Mouse (Mus musculus) neural tube, embryonic 11.5 days (tissue): ENCODE measurements around the gene Gpr55. TPM values are rescaled to one million over a fixed set of nuclear protein-coding genes. Genes with fewer than 3 reads are reported as not detected.

Source experiments
- ATAC-seq: fragments of 200-750 bp; cut with Nextera tagmentation; 2 replicates; pipeline ENCODE4 v1.8.0; 2017; ENCODE audit warnings: moderate number of reproducible peaks, mild to moderate bottlenecking, moderate TSS enrichment, moderate library complexity; ENCODE audit not compliant: insufficient read depth, low FRiP score, low TSS enrichment
- DNase-seq: peaks from one replicate; pipeline ENCODE4 v3.0.0-alpha.2; 2015; ENCODE audit warnings: low spot score
- H3K27ac ChIP-seq: fragments of 300-500 bp; sonication (generic); 2 replicates; pipeline ENCODE4 v1.5.1; 2014; ENCODE audit warnings: low read depth, mild to moderate bottlenecking, low read length
- H3K27me3 ChIP-seq: fragments of 300-500 bp; sonication (generic); 2 replicates; pipeline ENCODE4 v1.6.1; 2014; ENCODE audit warnings: mild to moderate bottlenecking, low read length, mixed read lengths; ENCODE audit not compliant: control insufficient read depth, insufficient read depth
- H3K36me3 ChIP-seq: fragments of 300-500 bp; sonication (generic); 2 replicates; pipeline ENCODE4 v1.6.1; 2014; ENCODE audit warnings: mild to moderate bottlenecking, low read length, moderate library complexity, mixed read lengths; ENCODE audit not compliant: control insufficient read depth, insufficient read depth
- H3K4me1 ChIP-seq: fragments of 300-500 bp; sonication (generic); 2 replicates; pipeline ENCODE4 v1.6.1; 2014; ENCODE audit warnings: low read length, mixed read lengths; ENCODE audit not compliant: control insufficient read depth, insufficient read depth
- H3K4me2 ChIP-seq: fragments of 300-500 bp; sonication (generic); 2 replicates; pipeline ENCODE4 v1.6.1; 2014; ENCODE audit warnings: low read depth, mild to moderate bottlenecking, moderate library complexity
- H3K4me3 ChIP-seq: fragments of 300-500 bp; sonication (generic); 2 replicates; pipeline ENCODE4 v1.5.1; 2014; ENCODE audit warnings: low read depth, low read length
- H3K9ac ChIP-seq: fragments of 300-500 bp; sonication (generic); 2 replicates; pipeline ENCODE4 v1.6.1; 2014; ENCODE audit warnings: mild to moderate bottlenecking, low read length
- H3K9me3 ChIP-seq: fragments of 300-500 bp; sonication (generic); 2 replicates; pipeline ENCODE4 v1.6.1; 2016; ENCODE audit warnings: low read length; ENCODE audit not compliant: control insufficient read depth
- WGBS: fragments of 180-500 bp; shearing (Covaris S2); extraction: QIAGEN DNeasy Blood & Tissue Kit; methylation state at CpG from one replicate; pipeline ENCODE4 v1.1.7; 2014; 5-methylcytosine and 5-hydroxymethylcytosine counted together
- polyA plus RNA-seq: library from polyadenylated mRNA; unstranded; fragments of >200 nt; fragmentation: Nextera tagmentation; extraction: Ambion mirVana; gene quantifications from 2 replicates; pipeline ENCODE4 v1.2.1, GENCODE M21; 2014

Gpr55 gene
- polyA plus RNA-seq, 1 experiment from 2014 or later: not detected

- WGBS: 86% methylated on average over 1 of the region's 1 CpGs
- H3K9ac ChIP-seq: no peak overlapping the region
- DNase-seq (no peak), ATAC-seq (no peak)
- H3K9me3 ChIP-seq: no peaks in the 10 kb centered on the region
- no peaks in the 10 kb centered on the region for H3K27me3 ChIP-seq
- H3K4me1 ChIP-seq: no peaks in the 10 kb centered on the region
- H3K36me3 ChIP-seq: no peaks in the 10 kb centered on the region
- no peak overlapping the region for H3K4me3 ChIP-seq
- no peak overlapping the region for H3K27ac ChIP-seq
- H3K4me2 ChIP-seq: no peak overlapping the region
Measured at GRCm38 (mm10) chr1:85969081-85969480, 8.3 kb upstream of the Gpr55 start.

DNA sequence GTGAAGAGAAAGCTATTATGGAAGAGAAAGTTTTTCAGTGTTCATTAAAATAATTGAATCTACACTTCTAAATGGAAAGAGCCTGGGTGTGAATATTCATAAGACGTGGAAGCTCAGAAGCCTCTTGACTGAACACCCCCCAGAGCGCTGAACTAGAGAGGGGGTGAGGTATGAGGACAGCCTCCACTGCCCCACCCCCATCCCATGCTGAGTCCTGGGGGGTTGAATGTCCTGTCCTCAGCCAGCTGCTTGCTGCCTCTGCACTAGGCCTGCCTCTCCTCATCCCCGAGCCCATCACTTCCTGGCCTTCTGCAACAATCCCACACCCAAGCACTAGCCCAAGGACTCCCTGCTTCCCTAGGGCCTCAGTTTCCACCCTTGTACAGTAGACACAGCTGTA is 5.0 kb upstream of the Gpr55 start:
- no peak overlapping the region for H3K9ac ChIP-seq
- H3K9me3 ChIP-seq: no peaks in the 10 kb centered on the region
- H3K36me3 ChIP-seq: no peaks in the 10 kb centered on the region
- DNase-seq (no peak), ATAC-seq (no peak)
- 66% methylated on average over 3 of the region's 3 CpGs for WGBS
- H3K4me1 ChIP-seq: no peaks in the 10 kb centered on the region
- H3K27me3 ChIP-seq: no peaks in the 10 kb centered on the region
- no peak overlapping the region for H3K27ac ChIP-seq
- no peak overlapping the region for H3K4me2 ChIP-seq
- no peak overlapping the region for H3K4me3 ChIP-seq

- ATAC-seq (no peak), DNase-seq (no peak)
- Histone ChIP-seq H3K4me1 (no peaks in the 10 kb centered on the region), H3K27ac (no peak overlapping the region), H3K9ac (no peak overlapping the region), H3K4me3 (no peak overlapping the region), H3K36me3 (no peaks in the 10 kb centered on the region), H3K9me3 (no peaks in the 10 kb centered on the region), H3K27me3 (no peaks in the 10 kb centered on the region), H3K4me2 (no peak overlapping the region)
- WGBS: 88% methylated on average over 3 of the region's 3 CpGs
Measured at GRCm38 (mm10) chr1:85962081-85962480, 1.3 kb upstream of the Gpr55 start.

DNA sequence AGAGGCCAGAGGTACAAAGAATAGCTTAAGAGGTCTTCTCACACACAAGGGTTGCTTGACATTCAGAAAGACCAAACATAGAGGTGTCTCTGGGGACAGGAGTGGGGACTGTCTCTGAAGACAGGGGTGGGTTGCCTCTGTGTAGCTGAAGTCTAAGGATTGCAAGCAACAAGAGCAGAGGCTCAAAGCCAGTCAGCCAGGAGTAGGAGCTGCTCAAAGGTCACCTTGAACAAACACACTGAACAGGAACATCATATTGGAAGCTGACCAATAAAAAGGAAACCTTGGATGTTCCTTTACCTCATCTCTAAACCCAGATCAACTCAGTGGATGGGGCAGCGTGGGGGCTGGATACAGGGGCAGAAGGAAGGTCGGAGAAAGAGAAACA is 924 bp downstream of the Gpr55 start:
- Histone ChIP-seq H3K9ac (no peak overlapping the region), H3K9me3 (no peaks in the 10 kb centered on the region), H3K4me1 (no peaks in the 10 kb centered on the region), H3K27ac (no peak overlapping the region), H3K4me2 (no peak overlapping the region), H3K36me3 (no peaks in the 10 kb centered on the region), H3K27me3 (no peaks in the 10 kb centered on the region), H3K4me3 (no peak overlapping the region)
- no peak for DNase-seq
- no peak for ATAC-seq
- 79% methylated on average over 2 of the region's 2 CpGs for WGBS

DNA sequence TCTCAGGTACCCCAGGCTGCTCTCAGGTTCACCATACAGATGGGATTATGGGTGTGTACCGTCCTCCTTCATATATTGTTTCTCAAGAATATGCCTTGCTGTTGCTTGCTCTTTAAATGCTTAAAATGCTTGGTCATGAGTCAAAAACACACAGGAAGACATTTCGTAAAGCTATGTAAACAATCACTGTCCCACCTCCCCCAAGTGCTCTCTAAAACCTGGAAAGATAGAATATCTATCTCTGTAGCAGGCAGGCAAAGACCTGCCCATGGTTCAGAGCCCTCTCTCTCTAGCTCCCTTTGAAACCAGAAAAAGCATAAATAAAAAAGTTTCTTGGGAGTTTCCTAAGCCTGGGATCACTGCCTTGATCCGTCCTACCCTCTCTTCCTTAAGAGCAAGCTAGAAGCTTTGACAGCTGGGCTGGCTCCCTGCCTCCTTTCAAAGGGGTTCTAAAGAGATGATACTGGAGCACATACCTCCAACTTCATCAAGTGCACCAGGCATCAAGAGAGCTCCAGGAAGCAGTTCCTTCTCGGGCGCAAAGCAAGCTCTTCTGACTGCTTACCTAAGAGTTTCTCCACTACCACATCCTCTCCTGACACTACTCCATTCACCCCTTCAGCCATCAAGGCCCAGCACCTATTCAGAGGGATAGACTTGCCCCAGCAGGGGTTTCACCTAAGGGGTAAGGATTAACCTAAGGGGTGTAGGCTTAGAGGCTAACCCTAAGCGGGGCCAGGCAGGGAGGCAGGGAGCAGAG is 1.5 kb downstream of the Gpr55 start:
- WGBS: 77% methylated on average over 6 of the region's 6 CpGs
- DNase-seq (no peak), ATAC-seq (no peak)
- Histone ChIP-seq H3K36me3 (no peaks in the 10 kb centered on the region), H3K4me2 (no peak overlapping the region), H3K4me1 (no peaks in the 10 kb centered on the region), H3K4me3 (no peak overlapping the region), H3K9ac (no peak overlapping the region), H3K9me3 (no peaks in the 10 kb centered on the region), H3K27me3 (no peaks in the 10 kb centered on the region), H3K27ac (no peak overlapping the region)

DNA sequence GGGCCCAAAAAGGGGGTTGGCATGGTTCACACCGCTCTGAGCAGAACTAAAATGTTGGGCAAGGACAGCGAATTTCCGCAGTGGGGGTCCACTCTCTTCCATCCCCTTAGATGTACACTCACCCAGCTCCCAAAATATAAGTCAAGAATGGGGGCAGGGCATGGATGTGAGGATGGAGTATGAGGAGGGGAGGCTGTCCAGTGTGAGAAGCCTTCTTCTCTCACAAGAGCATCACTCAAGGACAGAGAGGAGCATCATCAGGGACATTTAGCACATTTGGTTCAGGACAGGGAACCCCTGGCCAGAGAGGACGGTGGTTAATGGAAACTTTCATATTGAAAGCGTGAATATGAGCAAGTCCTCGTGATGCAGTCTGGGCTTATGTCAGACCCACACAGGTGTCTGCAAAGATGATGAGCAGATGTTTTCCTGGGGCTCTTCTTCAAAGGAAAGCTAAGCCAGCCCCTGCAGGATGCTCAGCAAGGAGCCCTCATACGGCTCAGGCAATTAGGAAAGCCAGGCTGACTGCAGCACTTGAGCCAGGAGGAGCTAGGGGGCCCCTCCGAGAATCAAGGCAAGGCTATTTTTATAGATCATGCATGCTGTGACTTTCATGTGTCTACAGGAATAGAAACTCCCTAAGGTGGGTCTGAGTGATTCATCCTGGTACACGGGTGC is 2.7 kb downstream of the Gpr55 start:
- ATAC-seq: no peak
- DNase-seq: no peak
- Histone ChIP-seq H3K9me3 (no peaks in the 10 kb centered on the region), H3K27me3 (no peaks in the 10 kb centered on the region), H3K4me1 (no peaks in the 10 kb centered on the region), H3K4me2 (no peak overlapping the region), H3K9ac (no peak overlapping the region), H3K36me3 (no peaks in the 10 kb centered on the region), H3K4me3 (no peak overlapping the region), H3K27ac (no peak overlapping the region)
- 51% methylated on average over 9 of the region's 9 CpGs for WGBS

GRCm38 (mm10) chr1:85957290-85957689 is 3.5 kb downstream of the Gpr55 start:
- DNase-seq: no peak
- Histone ChIP-seq H3K36me3 (no peaks in the 10 kb centered on the region), H3K4me1 (no peaks in the 10 kb centered on the region), H3K4me2 (no peak overlapping the region), H3K27me3 (no peaks in the 10 kb centered on the region), H3K9me3 (no peaks in the 10 kb centered on the region), H3K27ac (no peak overlapping the region), H3K4me3 (no peak overlapping the region), H3K9ac (no peak overlapping the region)
- no peak for ATAC-seq
- 82% methylated on average over 5 of the region's 5 CpGs for WGBS

GRCm38 (mm10) chr1:85955150-85955549 is 5.7 kb downstream of the Gpr55 start:
- DNase-seq: no peak
- H3K9ac ChIP-seq: no peak overlapping the region
- no peak overlapping the region for H3K4me2 ChIP-seq
- H3K4me1 ChIP-seq: no peaks in the 10 kb centered on the region
- WGBS: 93% methylated on average over 3 of the region's 3 CpGs
- no peak for ATAC-seq
- no peaks in the 10 kb centered on the region for H3K27me3 ChIP-seq
- no peaks in the 10 kb centered on the region for H3K36me3 ChIP-seq
- no peak overlapping the region for H3K27ac ChIP-seq
- H3K4me3 ChIP-seq: no peak overlapping the region
- H3K9me3 ChIP-seq: no peaks in the 10 kb centered on the region

- Histone ChIP-seq H3K36me3 (no peaks in the 10 kb centered on the region), H3K9ac (no peak overlapping the region), H3K27me3 (no peaks in the 10 kb centered on the region), H3K4me3 (no peak overlapping the region), H3K9me3 (no peaks in the 10 kb centered on the region), H3K4me1 (no peaks in the 10 kb centered on the region), H3K4me2 (no peak overlapping the region), H3K27ac (no peak overlapping the region)
- WGBS: 89% methylated on average over 2 of the region's 2 CpGs
- ATAC-seq: no peak
- no peak for DNase-seq
Measured at GRCm38 (mm10) chr1:85949085-85949684, 11.6 kb downstream of the Gpr55 start.
